ENCODE assay signal across 8 mouse cellular contexts in genomic region chr15:100997090-100997489, GRCm38 (mm10). TPM values are rescaled to one million over a fixed set of nuclear protein-coding genes. Genes with fewer than 3 reads are reported as not detected.
A peak's percentile ranks its signal among the peaks of the same experiment; 100 is the strongest.
DNase-seq lines count a peak whose midpoint lies in the region; ATAC-seq and TF ChIP-seq lines count a peak whose summit lies in the region.

No protein-coding gene starts in this region.

- no peaks in the 10 kb centered on the region for H3K9me3 ChIP-seq in intestine, postnatal 0 days (ENCODE audit: control insufficient read depth)
- no peaks in the 10 kb centered on the region for H3K9me3 ChIP-seq in intestine, embryonic 16.5 days (ENCODE audit: control insufficient read depth, low read length)
- H3K9me3 ChIP-seq in embryonic facial prominence, embryonic 10.5 days, result no peaks in the 10 kb centered on the region

- ATAC-seq in intestine, postnatal 0 days, result no peak
- no peak for ATAC-seq in intestine, embryonic 16.5 days

- no peak overlapping the region for H3K9ac ChIP-seq in intestine, postnatal 0 days (ENCODE audit: low read depth, low read length)
- H3K9ac ChIP-seq in intestine, embryonic 16.5 days (ENCODE audit: low read depth, low read length), result no peak overlapping the region

- no peaks in the 10 kb centered on the region for H3K27me3 ChIP-seq in intestine, postnatal 0 days (replicated peaks; ENCODE audit: control insufficient read depth, insufficient read depth, low read length)
- no peaks in the 10 kb centered on the region; the same call in 1 of the 2 replicates for H3K27me3 ChIP-seq in intestine, embryonic 16.5 days (replicated peaks; ENCODE audit: control insufficient read depth, insufficient read depth, low read length)
- 0 out of 2 replicates have a peak, but pooled peaks cover 4% of the 10 kb centered on the region for H3K27me3 ChIP-seq in embryonic facial prominence, embryonic 10.5 days (replicated peaks; ENCODE audit: low read depth, poor library complexity, severe bottlenecking)

- TF ChIP-seq CTCF in intestine, postnatal 0 days (IDR thresholded peaks at IDR 0.05; ENCODE audit: low read depth), result peak; percentile 87

- no peak overlapping the region for H3K27ac ChIP-seq in intestine, postnatal 0 days (ENCODE audit: low read depth, low read length)
- H3K27ac ChIP-seq in intestine, embryonic 16.5 days (ENCODE audit: low read length), result no peak overlapping the region
- no peak overlapping the region for H3K27ac ChIP-seq in embryonic facial prominence, embryonic 10.5 days (replicated peaks)

- DNase-seq in 3T3-L1 (ENCODE audit: low read depth, low spot score) (peak; percentile 34), NIH3T3 (ENCODE audit: low read depth) (peak; percentile 63)
- DNase-seq in embryonic facial prominence, embryonic 10.5 days (ENCODE audit: low spot score), result peak; percentile 32
- DNase-seq in lung, postnatal 10 days, result peak; percentile 55
- DNase-seq in thymus, postnatal 4 days, result peak; percentile 63
- no peak for DNase-seq in gastrocnemius, adult 8-10 months (ENCODE audit: low spot score in 2 of 2)

- 33% methylated on average over 4 of the region's 4 CpGs for WGBS in intestine, postnatal 0 days
- 39% methylated on average over 4 of the region's 4 CpGs for WGBS in intestine, embryonic 16.5 days
- WGBS in embryonic facial prominence, embryonic 10.5 days, result 31% methylated on average over 4 of the region's 4 CpGs

- H3K36me3 ChIP-seq in intestine, postnatal 0 days (ENCODE audit: control insufficient read depth, insufficient read depth), result no peaks in the 10 kb centered on the region
- no peaks in the 10 kb centered on the region for H3K36me3 ChIP-seq in intestine, embryonic 16.5 days (ENCODE audit: control insufficient read depth, insufficient read depth, low read length)
- H3K36me3 ChIP-seq in embryonic facial prominence, embryonic 10.5 days (replicated peaks), result no peaks in the 10 kb centered on the region

- H3K4me3 ChIP-seq in intestine, postnatal 0 days (ENCODE audit: low read depth, low read length), result no peak overlapping the region
- H3K4me3 ChIP-seq in intestine, embryonic 16.5 days (ENCODE audit: low read length), result no peak overlapping the region
- no peak overlapping the region for H3K4me3 ChIP-seq in embryonic facial prominence, embryonic 10.5 days

- no peak overlapping the region for H3K4me2 ChIP-seq in intestine, postnatal 0 days (replicated peaks; ENCODE audit: low read depth)
- H3K4me2 ChIP-seq in intestine, embryonic 16.5 days (ENCODE audit: low read depth, low read length), result no peak overlapping the region

- no peaks in the 10 kb centered on the region for H3K4me1 ChIP-seq in intestine, postnatal 0 days (replicated peaks; ENCODE audit: control insufficient read depth, insufficient read depth, low read length)
- H3K4me1 ChIP-seq in intestine, embryonic 16.5 days (ENCODE audit: control insufficient read depth, insufficient read depth, low read length), result no peaks in the 10 kb centered on the region
- H3K4me1 ChIP-seq in embryonic facial prominence, embryonic 10.5 days, result peaks cover 7% of the 10 kb centered on the region; the same call in 1 of the 2 replicates

RNA-seq across cellular contexts. Expression of gene Gm47841, which starts 50.1 kb away (rescaled TPM):
- not detected in 2 replicates for polyA plus RNA-seq in intestine, postnatal 0 days (2015; fragmentation: Nextera tagmentation; extraction: Ambion mirVana)
- not detected in 2 replicates for polyA plus RNA-seq in intestine, embryonic 16.5 days (2015; fragmentation: Nextera tagmentation; extraction: Ambion mirVana)
- polyA plus RNA-seq in embryonic facial prominence, embryonic 10.5 days (2016; fragmentation: Nextera tagmentation; extraction: Ambion mirVana), result not detected in 2 replicates
- total RNA-seq in gastrocnemius, adult 8-10 months (2022), result not detected

Comparison
In these comparisons a context has a peak if more than half of its experiments do, and no peak if none do; other contexts are left out.
1. DNase-seq: peak in 3T3-L1 (single experiment), NIH3T3 (single experiment), embryonic facial prominence, embryonic 10.5 days (single experiment), lung, postnatal 10 days (single experiment) and thymus, postnatal 4 days (single experiment); none in gastrocnemius, adult 8-10 months (0 of 2).